Mouse (Mus musculus) ES-E14 (cell line): ENCODE data around the gene Sox4.

ENCODE experiments used
- CHD2 ChIP-seq: IDR thresholded peaks from 2 replicates; pipeline ENCODE4 v1.6.1; 2014; ENCODE audit warnings: mild to moderate bottlenecking, low read depth, low read length, inconsistent platforms
- HCFC1 ChIP-seq: IDR thresholded peaks from 2 replicates; pipeline ENCODE4 v1.6.1; 2012; ENCODE audit warnings: low read length, inconsistent platforms, borderline replicate concordance; ENCODE audit not compliant: insufficient read depth
- MAFK ChIP-seq: IDR thresholded peaks from 2 replicates; pipeline ENCODE4 v1.6.1; 2014; ENCODE audit warnings: mild to moderate bottlenecking, low read depth, low read length, inconsistent platforms; ENCODE audit not compliant: insufficient read depth

- TF ChIP-seq HCFC1 (no peak), CHD2 (no peak), MAFK (no peak)
These were observed 3.3 kb downstream of the Sox4 start for GRCm38 (mm10) chr13:28950266-28950622.
